Mouse (Mus musculus): ENCODE data around the gene Fam222b.
"Not testable (repeated sequence)": the region's sequence is repeated elsewhere in the genome, so short reads cannot be mapped to it uniquely, and the experiment has no call there.

Fam222b gene

DNA sequence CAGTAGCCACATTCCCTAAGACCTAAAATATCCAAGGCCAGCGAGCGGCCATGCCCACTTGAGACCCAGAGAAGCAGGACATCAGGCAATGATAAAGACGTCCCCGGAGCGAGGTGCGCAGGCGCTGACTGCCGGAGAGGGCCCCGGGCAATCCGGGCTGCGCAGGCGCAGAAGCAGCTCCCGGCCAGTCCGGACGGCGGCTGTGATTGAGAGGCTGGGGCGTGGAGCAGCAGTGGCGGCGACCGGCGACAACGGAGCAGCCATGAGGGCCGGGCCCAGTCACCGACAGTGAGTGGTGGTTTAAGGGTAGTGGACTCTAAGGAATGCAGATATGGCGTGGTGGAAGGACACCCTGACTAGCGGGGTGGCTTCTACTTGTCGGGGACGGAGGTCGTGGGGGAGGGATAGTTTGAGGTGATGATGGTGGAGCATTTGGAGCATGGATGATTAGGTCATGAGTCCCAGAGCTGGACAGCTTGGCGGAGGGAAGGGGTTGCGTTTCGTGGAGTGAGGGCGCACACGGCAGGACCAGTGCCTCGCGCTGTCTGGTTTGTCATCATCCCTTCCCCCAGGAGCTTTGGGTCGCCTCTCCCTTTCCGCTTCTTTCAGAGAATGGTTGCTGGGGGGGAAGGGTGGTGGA lies at the start of gene Fam222b:
Gene Fam222b, plus strand, starts transcription at position 157 of the 640 bp plus-strand sequence.
- peak; percentile 94 for DNase-seq (ENCODE audit: low spot score)

- DNase-seq (ENCODE audit: low spot score) = peak; percentile 81
These were observed 49.7 kb upstream of the Fam222b start for GRCm38 (mm10) chr11:78044758-78045251.

GRCm38 (mm10) chr11:78048637-78049036 lies 45.8 kb upstream of the Fam222b start:
- DNase-seq (ENCODE audit: low spot score) = not testable (repeated sequence)

GRCm38 (mm10) chr11:78053078-78053477 lies 41.4 kb upstream of the Fam222b start:
- no peak for DNase-seq (ENCODE audit: low spot score)

GRCm38 (mm10) chr11:78056946-78057345 lies 37.5 kb upstream of the Fam222b start:
- DNase-seq (ENCODE audit: low spot score) = no peak

DNA sequence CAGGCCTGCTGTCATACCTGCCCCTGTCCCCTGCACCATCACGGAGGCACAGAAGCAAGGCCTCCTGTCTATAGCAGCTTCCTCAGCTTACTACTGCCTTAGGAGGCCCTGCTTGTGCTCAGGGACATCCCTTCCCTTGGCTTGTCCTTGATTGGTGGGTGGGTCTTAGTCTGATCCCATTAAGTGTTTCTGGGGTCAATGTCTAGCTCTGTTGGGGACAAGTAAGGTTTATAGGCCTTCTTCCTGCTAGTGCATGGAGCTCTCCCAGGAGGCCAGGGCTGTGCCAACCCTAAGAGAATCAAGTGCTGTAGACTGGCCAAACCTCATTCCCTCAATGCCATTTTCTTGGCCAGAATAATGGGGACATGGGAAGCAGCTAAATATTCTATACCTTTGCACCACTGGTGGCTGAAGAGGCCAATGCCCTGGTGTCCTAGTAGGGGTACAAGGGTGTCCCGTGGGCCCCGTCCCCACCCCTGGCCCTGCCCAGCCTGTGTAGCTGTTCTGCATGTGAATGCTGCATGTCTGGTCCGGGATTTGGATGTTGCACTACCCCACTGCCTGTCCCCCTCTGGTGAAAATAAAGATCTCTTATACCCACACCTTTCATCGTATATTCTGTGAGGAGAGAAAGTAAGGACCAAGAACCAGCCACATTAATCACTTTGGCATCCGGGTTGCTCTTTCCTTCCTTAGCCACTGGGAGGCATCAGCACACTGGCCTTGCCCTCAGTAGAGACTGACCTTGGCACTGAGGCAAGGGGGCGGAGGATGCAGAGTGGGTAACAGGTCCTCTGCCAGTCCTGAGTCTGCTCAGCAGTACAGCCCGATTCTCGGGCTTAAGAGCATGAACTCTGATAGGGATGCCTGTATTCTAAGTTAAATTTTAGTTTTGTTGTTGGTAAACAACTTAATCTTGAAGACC lies 34.4 kb upstream of the Fam222b start:
- DNase-seq (ENCODE audit: low spot score) = peak; percentile 70

GRCm38 (mm10) chr11:78062563-78062962 lies 31.9 kb upstream of the Fam222b start:
- no peak for DNase-seq (ENCODE audit: low spot score)

DNA sequence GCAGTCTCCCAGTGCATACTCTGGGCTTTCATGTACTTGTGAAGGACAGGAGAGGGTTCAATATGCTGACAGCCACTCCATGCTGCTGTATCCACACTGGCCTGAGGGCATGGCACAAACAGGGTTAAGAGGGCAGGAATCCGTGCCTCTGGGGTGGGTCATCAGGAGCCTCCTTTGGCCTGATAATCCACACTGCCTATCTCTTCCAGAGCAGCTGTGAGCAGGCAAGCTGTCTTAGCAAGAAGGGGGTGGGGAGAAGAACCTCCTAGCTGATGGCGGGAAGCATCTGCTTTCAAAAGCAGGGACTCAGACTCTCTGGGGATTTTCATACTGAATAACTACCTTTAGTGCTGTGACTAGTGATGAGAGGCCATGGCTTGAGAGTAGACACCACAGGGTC lies 28.6 kb upstream of the Fam222b start:
- DNase-seq (ENCODE audit: low spot score) = no peak

DNA sequence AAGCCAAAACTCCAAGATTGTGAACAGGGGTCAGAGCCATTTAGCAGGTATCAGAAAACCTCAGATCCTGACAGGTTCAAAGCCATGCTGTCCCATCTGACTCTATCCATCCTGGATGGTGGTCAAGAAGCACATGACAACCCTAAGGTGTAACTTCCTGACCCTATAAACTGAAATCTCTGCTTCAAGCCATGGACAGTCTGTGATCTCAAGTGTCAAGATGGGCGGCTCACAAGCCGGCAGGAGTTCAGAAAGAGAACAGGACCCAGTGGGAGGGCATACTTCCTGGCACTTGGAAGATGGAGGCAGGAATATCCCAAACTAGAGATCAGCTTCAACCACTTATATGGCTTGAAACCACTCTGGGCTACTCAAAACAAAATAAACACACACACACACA lies 27.8 kb upstream of the Fam222b start:
- DNase-seq (ENCODE audit: low spot score) = no peak

DNA sequence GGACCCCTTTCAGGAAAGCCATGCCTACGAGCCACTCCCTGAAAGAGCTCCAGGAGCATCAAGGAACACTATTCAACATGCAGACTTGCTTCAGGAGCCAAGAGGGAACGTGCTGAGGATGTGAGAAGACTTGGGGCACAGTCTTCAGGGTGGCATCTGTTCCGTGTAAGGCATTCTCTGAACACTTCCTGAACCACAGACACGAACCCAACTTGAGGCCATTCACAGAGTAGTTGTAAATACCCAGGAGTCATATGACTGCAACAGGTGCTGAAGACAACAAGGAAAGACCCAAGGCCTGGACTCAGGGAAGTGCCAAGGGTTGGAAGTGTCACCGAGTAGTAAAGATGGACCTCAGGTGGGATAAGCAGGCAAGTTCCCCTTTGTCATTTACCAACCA lies 26.9 kb upstream of the Fam222b start:
- no peak for DNase-seq (ENCODE audit: low spot score)

DNA sequence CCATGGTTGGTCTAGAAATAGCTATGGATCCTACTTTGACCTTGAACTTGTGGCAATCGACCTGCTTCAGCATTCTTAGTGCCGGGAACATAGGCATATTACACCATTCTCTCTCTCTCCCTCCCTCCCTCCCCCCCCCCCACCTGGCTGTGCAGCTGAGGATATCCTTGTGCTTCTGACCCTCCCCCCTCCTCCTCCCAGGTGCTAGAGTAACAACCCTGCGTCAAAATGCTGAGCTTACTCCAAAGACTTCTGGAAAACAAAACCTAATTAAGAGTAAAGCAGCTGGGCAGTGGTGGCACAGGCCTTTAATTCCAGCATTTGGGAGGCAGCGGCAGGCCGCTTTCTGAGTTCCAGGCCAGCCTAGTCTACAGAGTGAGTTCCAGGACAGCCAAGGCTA lies 25.3 kb upstream of the Fam222b start:
- no peak for DNase-seq (ENCODE audit: low spot score)

DNA sequence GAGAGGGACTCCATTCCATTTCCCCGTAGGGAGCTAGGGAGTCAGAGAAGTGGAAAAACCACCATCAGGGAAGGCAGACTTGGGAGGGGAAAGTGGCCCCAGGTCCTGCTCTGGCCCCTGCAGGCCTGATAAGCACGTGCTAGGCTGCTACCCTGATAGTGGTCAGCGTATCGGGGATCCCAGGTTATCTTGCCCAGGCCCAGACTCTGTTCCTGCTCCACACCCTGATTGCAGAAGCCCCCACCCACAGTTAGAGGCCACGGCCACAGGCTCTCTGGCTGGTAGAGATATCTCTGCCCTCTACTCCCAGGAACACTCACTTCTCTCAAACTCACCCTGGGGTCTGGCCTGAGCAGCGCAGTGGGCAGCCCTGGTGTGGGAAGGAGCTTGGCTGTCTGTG lies 24.8 kb upstream of the Fam222b start:
- no peak for DNase-seq (ENCODE audit: low spot score)

GRCm38 (mm10) chr11:78071938-78072337 lies 22.5 kb upstream of the Fam222b start:
- DNase-seq (ENCODE audit: low spot score) = no peak

DNA sequence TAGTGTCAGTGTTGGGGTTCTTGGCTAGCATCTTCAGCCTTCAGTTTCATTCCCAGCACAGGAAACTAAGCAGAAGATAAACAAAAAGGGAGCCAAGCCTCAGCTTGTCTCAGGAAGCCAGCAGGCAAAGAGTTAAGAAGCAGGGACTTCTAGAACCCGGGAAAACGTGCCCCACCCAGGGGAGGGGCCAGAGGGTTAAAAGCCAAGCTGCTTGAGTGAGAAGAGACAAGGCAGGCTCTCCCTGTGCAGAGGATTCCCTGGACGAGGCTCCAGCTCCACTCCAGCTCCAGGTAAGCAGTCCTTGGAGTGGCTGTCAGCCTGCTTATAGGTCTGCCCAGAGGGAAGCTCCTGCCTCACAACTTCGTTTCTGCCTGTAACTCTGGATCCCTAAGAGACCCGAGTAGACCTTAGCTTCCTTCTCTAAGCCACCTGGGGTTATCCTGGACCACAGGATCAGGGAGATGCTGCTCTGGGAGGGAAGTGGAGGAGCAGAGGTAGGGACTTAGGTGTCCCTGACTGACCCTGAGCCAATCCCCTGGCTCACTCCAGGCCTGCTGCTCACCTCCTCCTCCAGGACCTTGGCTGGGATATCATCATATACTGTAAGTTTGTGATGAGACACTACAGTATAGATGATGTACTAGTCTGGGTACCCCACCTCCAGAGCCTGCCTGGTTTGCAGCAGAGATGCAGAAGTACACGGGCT lies 21.9 kb upstream of the Fam222b start:
- DNase-seq (ENCODE audit: low spot score) = no peak

- no peak for DNase-seq (ENCODE audit: low spot score)
These were observed 20.7 kb upstream of the Fam222b start for GRCm38 (mm10) chr11:78073577-78074276.

GRCm38 (mm10) chr11:78074277-78074652 lies 20.2 kb upstream of the Fam222b start:
- DNase-seq (ENCODE audit: low spot score) = no peak

- DNase-seq (ENCODE audit: low spot score) = no peak
These were observed 19.8 kb upstream of the Fam222b start for GRCm38 (mm10) chr11:78074666-78075065.

- peak; percentile 88 for DNase-seq (ENCODE audit: low spot score)
These were observed 14.2 kb upstream of the Fam222b start, which contains the start of gene Eral1 for GRCm38 (mm10) chr11:78079961-78080921. TSS of gene Eral1 (minus strand) at chr11:78080383.

- no peak for DNase-seq (ENCODE audit: low spot score)
These were observed 10.9 kb upstream of the Fam222b start for GRCm38 (mm10) chr11:78083595-78083994.

- DNase-seq (ENCODE audit: low spot score) = no peak
These were observed 7.5 kb upstream of the Fam222b start for GRCm38 (mm10) chr11:78086925-78087479.
